Mouse (Mus musculus): ENCODE measurements at regions not wholly inside any gene's neighbourhood (a gene's known extent, or its start where the extent isn't known, plus 50 kb on each side); places are given as distances from the start of the nearest gene placed in this dataset.

DNA sequence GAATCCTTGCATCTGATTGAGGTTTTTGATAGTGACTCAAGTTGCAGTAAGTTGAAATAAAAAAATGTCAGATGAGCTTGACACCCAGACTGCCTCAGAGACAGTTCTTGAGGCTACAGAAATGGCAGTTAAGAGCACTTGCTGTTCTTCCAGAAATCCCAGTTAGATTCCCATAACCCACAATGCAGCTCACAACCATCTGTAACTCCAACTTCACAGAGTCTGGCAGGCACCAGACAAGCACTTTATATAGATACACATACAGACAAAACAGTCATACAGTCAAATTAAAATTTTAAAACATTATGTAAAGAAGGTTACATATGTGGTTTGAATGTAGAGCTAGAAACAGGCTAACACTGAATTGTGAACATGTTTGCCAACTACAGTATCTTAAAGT is 786.2 kb downstream of the Slc16a7 start:
- DNase-seq (ENCODE audit: low spot score in 2 of 2) = no peak

DNA sequence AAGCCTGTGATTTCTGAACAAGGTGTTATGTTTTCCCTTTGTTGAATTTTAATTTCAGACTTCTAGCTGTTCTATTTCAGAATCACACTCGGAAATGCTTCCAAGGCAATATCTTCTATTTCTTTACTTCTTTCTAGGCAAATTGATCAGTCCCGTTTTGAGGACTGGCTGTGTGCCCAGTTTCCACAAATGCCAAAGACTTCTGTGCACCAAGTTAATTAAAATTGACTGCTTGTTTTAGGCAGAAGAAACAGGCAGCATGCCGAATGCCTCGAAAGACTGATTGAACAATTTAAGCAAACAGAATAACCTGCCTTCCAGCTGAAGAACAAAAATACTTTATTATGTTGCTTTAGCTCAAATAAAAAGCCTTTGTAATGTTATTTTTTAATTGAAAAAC is 818.5 kb downstream of the Slc16a7 start:
- peak in 1 of 2 experiments; percentile 13 for DNase-seq (ENCODE audit: low spot score in 2 of 2)

DNA sequence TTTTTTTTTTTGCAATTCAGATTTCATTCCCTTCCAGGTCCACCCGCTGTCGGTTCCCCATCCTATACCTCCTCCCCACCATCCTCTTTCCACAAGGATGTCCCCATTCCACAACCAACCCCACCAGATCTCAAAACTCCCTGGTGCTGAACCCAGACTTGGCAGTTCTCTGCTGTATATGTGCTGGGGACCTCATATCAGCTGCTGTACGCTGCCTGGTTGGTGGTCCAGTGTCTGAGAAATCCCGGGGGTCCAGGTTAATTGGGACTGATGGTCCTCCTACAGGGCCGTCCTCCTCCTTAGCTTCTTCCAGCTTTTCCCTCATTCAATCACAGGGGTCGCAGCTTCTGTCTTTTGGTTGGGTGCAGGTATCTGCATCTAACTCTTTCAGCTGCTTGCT is 825.6 kb downstream of the Slc16a7 start:
- DNase-seq (ENCODE audit: low spot score in 2 of 2) = no peak

DNA sequence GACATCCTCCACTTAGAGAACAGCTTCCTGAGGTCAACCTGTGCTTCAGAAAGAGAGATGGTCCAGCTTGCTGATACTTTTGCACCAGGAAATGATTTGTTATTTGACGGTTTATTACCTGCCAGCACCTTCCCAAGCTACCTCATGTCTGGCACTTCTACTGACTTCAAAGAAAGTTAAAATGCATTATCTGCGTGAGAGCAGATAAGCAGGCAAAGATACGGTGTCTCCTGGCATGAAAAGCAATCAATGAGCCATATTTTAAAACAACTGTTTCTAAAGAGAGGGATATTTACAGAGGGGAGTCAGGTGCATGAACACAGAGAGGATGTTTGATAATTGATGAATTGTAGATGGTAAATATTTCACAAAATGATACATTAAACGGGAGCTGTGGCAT is 861.1 kb downstream of the Slc16a7 start:
- DNase-seq (ENCODE audit: low spot score in 2 of 2) = no peak
